Mouse (Mus musculus): ENCODE measurements around the gene Prkar1b. TPM values are rescaled to one million over a fixed set of nuclear protein-coding genes. Genes with fewer than 3 reads are reported as not detected.

Prkar1b gene
- polyA plus RNA-seq, 1 experiment, result 6.6 TPM

GRCm38 (mm10) chr5:139093534-139093933 is 56.3 kb downstream of the Prkar1b start:
- Histone ChIP-seq H3K4me1 (ENCODE audit: control insufficient read depth, insufficient read depth, low read length) (no peaks in the 10 kb centered on the region), H3K27ac (ENCODE audit: control insufficient read depth, insufficient read depth, low read depth, low read length, poor library complexity) (no peak overlapping the region), H3K4me3 (replicated peaks; ENCODE audit: control insufficient read depth, low read depth, low read length) (no peak overlapping the region)
- 79% methylated on average over 4 of the region's 4 CpGs for WGBS
- TF ChIP-seq POLR2A (IDR thresholded peaks at IDR 0.05; ENCODE audit: borderline replicate concordance, control insufficient read depth, low read depth, low read length), result no peak
- TF ChIP-seq CTCF (IDR thresholded peaks at IDR 0.05; ENCODE audit: control insufficient read depth, insufficient read depth, low read length), result no peak

- Histone ChIP-seq H3K4me3 (replicated peaks; ENCODE audit: control insufficient read depth, low read depth, low read length) (no peak overlapping the region), H3K27ac (ENCODE audit: control insufficient read depth, insufficient read depth, low read depth, low read length, poor library complexity) (no peak overlapping the region), H3K4me1 (ENCODE audit: control insufficient read depth, insufficient read depth, low read length) (no peaks in the 10 kb centered on the region)
- WGBS, result 87% methylated on average over 3 of the region's 3 CpGs
- no peak for TF ChIP-seq CTCF (IDR thresholded peaks at IDR 0.05; ENCODE audit: control insufficient read depth, insufficient read depth, low read length)
- TF ChIP-seq POLR2A (IDR thresholded peaks at IDR 0.05; ENCODE audit: borderline replicate concordance, control insufficient read depth, low read depth, low read length), result no peak
Measured at GRCm38 (mm10) chr5:139091713-139092112, 58.1 kb downstream of the Prkar1b start.

GRCm38 (mm10) chr5:139090162-139090561 is 59.6 kb downstream of the Prkar1b start:
- no peak for TF ChIP-seq POLR2A (IDR thresholded peaks at IDR 0.05; ENCODE audit: borderline replicate concordance, control insufficient read depth, low read depth, low read length)
- TF ChIP-seq CTCF (IDR thresholded peaks at IDR 0.05; ENCODE audit: control insufficient read depth, insufficient read depth, low read length), result no peak
- H3K4me3 ChIP-seq (replicated peaks; ENCODE audit: control insufficient read depth, low read depth, low read length), result no peak overlapping the region
- no peak overlapping the region for H3K27ac ChIP-seq (ENCODE audit: control insufficient read depth, insufficient read depth, low read depth, low read length, poor library complexity)
- no peaks in the 10 kb centered on the region for H3K4me1 ChIP-seq (ENCODE audit: control insufficient read depth, insufficient read depth, low read length)
- WGBS, result 84% methylated on average over 1 of the region's 1 CpGs

GRCm38 (mm10) chr5:139088173-139088572 is 61.6 kb downstream of the Prkar1b start:
- Histone ChIP-seq H3K4me3 (replicated peaks; ENCODE audit: control insufficient read depth, low read depth, low read length) (no peak overlapping the region), H3K27ac (ENCODE audit: control insufficient read depth, insufficient read depth, low read depth, low read length, poor library complexity) (no peak overlapping the region), H3K4me1 (ENCODE audit: control insufficient read depth, insufficient read depth, low read length) (no peaks in the 10 kb centered on the region)
- 67% methylated on average over 5 of the region's 5 CpGs for WGBS
- peak; percentile 65 for TF ChIP-seq CTCF (IDR thresholded peaks at IDR 0.05; ENCODE audit: control insufficient read depth, insufficient read depth, low read length)
- no peak for TF ChIP-seq POLR2A (IDR thresholded peaks at IDR 0.05; ENCODE audit: borderline replicate concordance, control insufficient read depth, low read depth, low read length)

GRCm38 (mm10) chr5:139084831-139085519 is 64.8 kb downstream of the Prkar1b start:
- 75% methylated on average over 7 of the region's 7 CpGs for WGBS
- TF ChIP-seq POLR2A (IDR thresholded peaks at IDR 0.05; ENCODE audit: borderline replicate concordance, control insufficient read depth, low read depth, low read length), result no peak
- peak; percentile 60; the same call in 1 of the 2 replicates for TF ChIP-seq CTCF (IDR thresholded peaks at IDR 0.05; ENCODE audit: control insufficient read depth, insufficient read depth, low read length)
- no peak overlapping the region for H3K4me3 ChIP-seq (replicated peaks; ENCODE audit: control insufficient read depth, low read depth, low read length)
- H3K27ac ChIP-seq (ENCODE audit: control insufficient read depth, insufficient read depth, low read depth, low read length, poor library complexity), result no peak overlapping the region
- no peaks in the 10 kb centered on the region for H3K4me1 ChIP-seq (ENCODE audit: control insufficient read depth, insufficient read depth, low read length)

GRCm38 (mm10) chr5:139084302-139084701 is 65.5 kb downstream of the Prkar1b start:
- Histone ChIP-seq H3K4me1 (ENCODE audit: control insufficient read depth, insufficient read depth, low read length) (no peaks in the 10 kb centered on the region), H3K4me3 (replicated peaks; ENCODE audit: control insufficient read depth, low read depth, low read length) (no peak overlapping the region), H3K27ac (ENCODE audit: control insufficient read depth, insufficient read depth, low read depth, low read length, poor library complexity) (no peak overlapping the region)
- WGBS, result 31% methylated on average over 6 of the region's 6 CpGs
- TF ChIP-seq POLR2A (IDR thresholded peaks at IDR 0.05; ENCODE audit: borderline replicate concordance, control insufficient read depth, low read depth, low read length) (no peak), CTCF (IDR thresholded peaks at IDR 0.05; ENCODE audit: control insufficient read depth, insufficient read depth, low read length) (no peak)

- 38% methylated on average over 4 of the region's 4 CpGs for WGBS
- Histone ChIP-seq H3K4me3 (replicated peaks; ENCODE audit: control insufficient read depth, low read depth, low read length) (no peak overlapping the region), H3K27ac (ENCODE audit: control insufficient read depth, insufficient read depth, low read depth, low read length, poor library complexity) (no peak overlapping the region), H3K4me1 (ENCODE audit: control insufficient read depth, insufficient read depth, low read length) (no peaks in the 10 kb centered on the region)
- no peak for TF ChIP-seq POLR2A (IDR thresholded peaks at IDR 0.05; ENCODE audit: borderline replicate concordance, control insufficient read depth, low read depth, low read length)
- TF ChIP-seq CTCF (IDR thresholded peaks at IDR 0.05; ENCODE audit: control insufficient read depth, insufficient read depth, low read length), result no peak
Measured at GRCm38 (mm10) chr5:139083841-139084240, 66.0 kb downstream of the Prkar1b start.

GRCm38 (mm10) chr5:139081370-139081769 is 68.4 kb downstream of the Prkar1b start:
- TF ChIP-seq POLR2A (IDR thresholded peaks at IDR 0.05; ENCODE audit: borderline replicate concordance, control insufficient read depth, low read depth, low read length) (no peak), CTCF (IDR thresholded peaks at IDR 0.05; ENCODE audit: control insufficient read depth, insufficient read depth, low read length) (no peak)
- WGBS, result 54% methylated on average over 6 of the region's 6 CpGs
- H3K4me1 ChIP-seq (ENCODE audit: control insufficient read depth, insufficient read depth, low read length), result no peaks in the 10 kb centered on the region
- no peak overlapping the region for H3K27ac ChIP-seq (ENCODE audit: control insufficient read depth, insufficient read depth, low read depth, low read length, poor library complexity)
- no peak overlapping the region for H3K4me3 ChIP-seq (replicated peaks; ENCODE audit: control insufficient read depth, low read depth, low read length)

GRCm38 (mm10) chr5:139078156-139078462 is 71.7 kb downstream of the Prkar1b start:
- whole genome bisulfite sequencing, result 75% methylated on average over 4 of the region's 4 CpGs
- no peaks in the 10 kb centered on the region for H3K4me1 ChIP-seq (ENCODE audit: control insufficient read depth, insufficient read depth, low read length)
- TF ChIP-seq CTCF (IDR thresholded peaks at IDR 0.05; ENCODE audit: control insufficient read depth, insufficient read depth, low read length) (no peak), POLR2A (IDR thresholded peaks at IDR 0.05; ENCODE audit: borderline replicate concordance, control insufficient read depth, low read depth, low read length) (no peak)
- H3K27ac ChIP-seq (ENCODE audit: control insufficient read depth, insufficient read depth, low read depth, low read length, poor library complexity), result no peak overlapping the region
- no peak overlapping the region for H3K4me3 ChIP-seq (replicated peaks; ENCODE audit: control insufficient read depth, low read depth, low read length)

Data from bone marrow, adult 2 months (tissue).